Mouse (Mus musculus): ENCODE data around the gene Ddx31. TPM values are rescaled to one million over a fixed set of nuclear protein-coding genes. Genes with fewer than 3 reads are reported as not detected.

The Ddx31 gene
- polyA plus RNA-seq, 1 experiment from 2014 or later: 17.1 TPM

DNA sequence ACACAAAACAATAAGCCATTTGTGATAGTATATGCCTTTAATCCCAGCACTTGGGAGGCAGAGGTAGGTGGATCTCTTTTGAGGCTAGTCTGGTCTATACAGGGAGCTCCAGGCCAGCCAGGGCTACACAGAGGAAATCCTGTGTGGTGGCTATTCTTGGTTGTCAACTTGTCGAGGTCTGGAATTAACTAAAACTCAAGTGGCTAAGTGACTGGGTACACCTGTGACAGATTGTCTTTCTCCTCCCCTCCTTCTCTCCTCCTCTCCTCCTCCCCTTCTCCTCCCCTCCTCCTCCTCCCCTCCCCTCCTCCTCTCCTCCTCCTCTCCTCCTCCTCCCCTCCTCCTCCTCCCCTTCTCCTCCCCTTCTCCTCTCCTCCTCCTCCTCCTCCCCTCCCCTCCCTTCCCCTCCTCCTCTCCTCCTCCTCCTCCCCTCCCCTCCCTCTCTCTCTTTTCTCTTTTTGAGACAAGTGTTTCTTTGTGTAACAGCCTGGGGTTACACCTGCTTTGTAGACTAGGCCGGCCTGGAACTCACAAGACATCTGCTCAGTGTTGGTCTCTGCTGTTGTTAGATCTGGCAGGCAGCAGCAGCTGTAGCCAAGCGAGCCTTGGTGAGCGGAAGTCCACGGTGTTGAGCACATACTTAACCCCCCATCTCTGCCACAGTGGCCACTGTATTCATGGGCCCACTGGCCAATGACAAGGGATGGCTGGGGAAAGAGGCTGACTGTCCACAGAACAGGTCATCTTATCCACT lies 29.8 kb upstream of the Ddx31 start:
- Histone ChIP-seq H3K4me2 (ENCODE audit: low read length) (no peak overlapping the region), H3K36me3 (ENCODE audit: control insufficient read depth, insufficient read depth, low read length) (no peaks in the 10 kb centered on the region), H3K9ac (ENCODE audit: low read depth, low read length) (no peak overlapping the region), H3K9me3 (ENCODE audit: control insufficient read depth, low read length) (no peaks in the 10 kb centered on the region), H3K27me3 (replicated peaks; ENCODE audit: control insufficient read depth, insufficient read depth, low read length) (no peaks in the 10 kb centered on the region), H3K4me1 (ENCODE audit: control insufficient read depth, insufficient read depth, low read depth, low read length) (no peaks in the 10 kb centered on the region), H3K27ac (ENCODE audit: low read depth, low read length) (no peak overlapping the region), H3K4me3 (ENCODE audit: low read length) (no peak overlapping the region)
- WGBS: 45% methylated on average over 5 of the region's 5 CpGs
- ATAC-seq: no peak

DNA sequence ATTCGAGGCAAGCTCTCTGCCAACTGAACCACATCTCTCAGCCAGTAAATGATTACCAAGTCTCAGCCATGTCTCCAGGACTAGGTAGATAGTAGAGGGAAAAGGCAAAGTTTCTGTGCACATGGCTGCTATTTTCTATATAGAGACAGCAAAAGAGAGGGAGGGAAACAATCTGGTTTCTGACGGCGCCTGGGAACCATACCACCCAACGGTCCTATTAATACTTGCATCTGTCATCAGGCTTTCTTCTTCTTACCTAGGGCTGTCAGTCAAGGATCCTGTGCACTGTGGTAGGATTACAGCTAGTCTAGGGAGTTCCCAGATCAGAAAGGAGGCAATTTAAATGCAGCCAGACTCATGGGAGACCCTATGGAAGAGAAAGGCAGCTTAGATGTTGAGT lies 21.3 kb upstream of the Ddx31 start:
- Histone ChIP-seq H3K27me3 (replicated peaks; ENCODE audit: control insufficient read depth, insufficient read depth, low read length) (no peaks in the 10 kb centered on the region), H3K4me3 (ENCODE audit: low read length) (no peak overlapping the region), H3K27ac (ENCODE audit: low read depth, low read length) (no peak overlapping the region), H3K9ac (ENCODE audit: low read depth, low read length) (no peak overlapping the region), H3K9me3 (ENCODE audit: control insufficient read depth, low read length) (no peaks in the 10 kb centered on the region), H3K36me3 (ENCODE audit: control insufficient read depth, insufficient read depth, low read length) (no peaks in the 10 kb centered on the region), H3K4me2 (ENCODE audit: low read length) (no peak overlapping the region), H3K4me1 (ENCODE audit: control insufficient read depth, insufficient read depth, low read depth, low read length) (no peaks in the 10 kb centered on the region)
- no peak for ATAC-seq
- 77% methylated on average over 4 of the region's 4 CpGs for WGBS

DNA sequence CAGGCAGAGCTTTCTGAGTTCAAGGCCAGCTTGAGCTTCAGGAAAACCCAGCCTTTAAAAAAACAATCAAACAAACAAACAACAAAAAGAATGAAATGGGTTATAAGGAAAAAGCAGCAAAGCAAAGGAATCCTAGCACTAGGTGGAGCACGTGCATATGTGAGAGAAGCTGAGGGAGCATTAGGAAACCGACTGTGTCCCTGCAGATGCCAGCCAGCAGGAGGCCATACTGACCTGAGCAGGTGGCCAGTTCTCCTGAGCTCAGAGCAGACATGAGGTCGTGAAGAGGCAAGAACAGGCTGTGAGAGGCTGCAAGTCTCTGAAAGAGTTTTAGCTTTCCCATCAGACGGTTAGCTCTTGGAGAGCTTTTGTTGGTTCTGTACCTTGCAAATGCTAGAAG lies 10.9 kb upstream of the Ddx31 start:
- H3K27ac ChIP-seq (ENCODE audit: low read depth, low read length): no peak overlapping the region
- ATAC-seq: no peak
- WGBS: 50% methylated on average over 4 of the region's 4 CpGs
- no peak overlapping the region for H3K4me3 ChIP-seq (ENCODE audit: low read length)
- no peaks in the 10 kb centered on the region for H3K4me1 ChIP-seq (ENCODE audit: control insufficient read depth, insufficient read depth, low read depth, low read length)
- no peak overlapping the region for H3K9ac ChIP-seq (ENCODE audit: low read depth, low read length)
- no peaks in the 10 kb centered on the region for H3K9me3 ChIP-seq (ENCODE audit: control insufficient read depth, low read length)
- H3K36me3 ChIP-seq (ENCODE audit: control insufficient read depth, insufficient read depth, low read length): peaks cover 39% of the 10 kb centered on the region
- H3K4me2 ChIP-seq (ENCODE audit: low read length): no peak overlapping the region
- H3K27me3 ChIP-seq (replicated peaks; ENCODE audit: control insufficient read depth, insufficient read depth, low read length): no peaks in the 10 kb centered on the region

DNA sequence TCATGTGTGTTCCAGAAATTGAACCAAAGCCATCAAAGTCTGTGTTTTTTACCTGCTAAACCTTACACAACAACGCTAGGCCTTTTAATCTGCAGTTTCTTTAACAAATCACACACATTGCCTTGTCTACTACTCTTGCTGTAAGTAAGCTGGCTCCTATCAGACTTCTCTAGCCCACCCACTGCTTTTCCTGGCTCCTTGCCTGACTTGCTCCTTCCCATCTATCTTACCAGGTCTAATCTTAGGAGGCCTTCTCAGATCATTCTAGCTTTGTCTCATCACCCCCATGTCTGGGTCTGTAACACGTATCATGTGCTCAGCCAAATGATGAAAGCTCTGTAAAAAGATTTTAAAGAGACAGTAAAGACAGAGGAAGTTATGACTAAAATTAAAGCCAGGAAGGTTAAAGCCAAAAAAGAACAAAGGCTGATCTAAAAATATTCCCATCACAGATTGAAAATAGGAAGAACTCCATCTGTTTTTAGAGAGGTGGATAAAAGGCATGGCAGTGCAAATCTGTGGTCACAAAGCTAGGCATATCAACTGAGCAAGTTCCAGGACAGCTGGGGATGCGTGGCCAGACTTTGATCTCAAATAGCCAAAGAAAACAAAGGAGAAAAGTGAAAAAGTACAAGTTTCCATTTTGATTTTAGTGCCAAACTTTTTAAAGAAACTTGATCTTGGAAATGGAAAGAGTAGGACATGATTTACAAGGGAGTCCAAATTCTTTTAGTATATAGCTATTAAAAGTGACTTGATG lies 3.8 kb upstream of the Ddx31 start:
- 83% methylated on average over 3 of the region's 3 CpGs for WGBS
- no peak for ATAC-seq
- H3K4me2 ChIP-seq (ENCODE audit: low read length): no peak overlapping the region
- H3K27ac ChIP-seq (ENCODE audit: low read depth, low read length): no peak overlapping the region
- peaks cover 29% of the 10 kb centered on the region for H3K4me1 ChIP-seq (ENCODE audit: control insufficient read depth, insufficient read depth, low read depth, low read length)
- no peak overlapping the region for H3K4me3 ChIP-seq (ENCODE audit: low read length)
- no peak overlapping the region for H3K9ac ChIP-seq (ENCODE audit: low read depth, low read length)
- no peaks in the 10 kb centered on the region for H3K27me3 ChIP-seq (replicated peaks; ENCODE audit: control insufficient read depth, insufficient read depth, low read length)
- H3K9me3 ChIP-seq (ENCODE audit: control insufficient read depth, low read length): no peaks in the 10 kb centered on the region
- H3K36me3 ChIP-seq (ENCODE audit: control insufficient read depth, insufficient read depth, low read length): peaks cover 23% of the 10 kb centered on the region

DNA sequence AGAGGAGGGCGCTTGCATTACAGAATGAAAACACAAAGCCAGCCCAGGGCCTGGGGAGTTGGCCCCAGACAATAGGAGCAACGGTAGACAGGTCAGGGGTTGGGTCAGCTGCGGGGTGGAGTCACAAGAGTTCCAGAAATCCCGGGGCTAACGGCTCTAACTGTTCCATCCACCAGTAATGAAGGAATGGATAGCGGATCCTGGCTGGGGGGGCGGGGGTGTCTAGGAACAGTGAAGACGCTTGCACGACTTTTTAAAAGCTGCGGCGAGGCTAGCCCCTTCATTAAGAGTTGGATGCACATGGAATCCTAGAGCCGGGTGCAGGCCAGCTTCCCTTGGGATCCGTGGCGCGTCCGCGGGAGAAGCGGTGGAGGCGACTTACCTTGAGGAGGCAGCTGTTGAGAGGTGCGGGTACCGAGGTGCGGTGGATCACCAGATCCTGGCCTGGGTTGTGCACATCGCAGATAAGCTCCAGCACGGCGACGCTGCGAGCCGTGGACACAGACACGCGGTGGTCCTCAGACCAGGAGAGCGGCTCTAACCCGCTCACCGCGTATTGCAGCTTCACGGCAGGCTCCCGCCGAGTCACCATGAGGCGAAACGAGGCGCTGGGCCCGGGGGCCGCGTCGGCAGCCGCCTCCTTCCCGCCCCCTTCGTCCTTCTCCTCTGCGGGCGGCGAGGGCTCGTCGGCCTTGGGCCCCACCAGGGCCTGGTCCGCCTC lies 545 bp upstream of the Ddx31 start:
- peaks cover 5% of the 10 kb centered on the region for H3K36me3 ChIP-seq (ENCODE audit: control insufficient read depth, insufficient read depth, low read length)
- under 1% methylated on average over 50 of the region's 53 CpGs for WGBS
- H3K27ac ChIP-seq (ENCODE audit: low read depth, low read length): peak overlapping the region; percentile 89
- no peaks in the 10 kb centered on the region for H3K9me3 ChIP-seq (ENCODE audit: control insufficient read depth, low read length)
- peaks cover 40% of the 10 kb centered on the region for H3K4me1 ChIP-seq (ENCODE audit: control insufficient read depth, insufficient read depth, low read depth, low read length)
- ATAC-seq: no peak; the same call in none of the 2 replicates
- peak overlapping the region; percentile 91 for H3K9ac ChIP-seq (ENCODE audit: low read depth, low read length)
- no peaks in the 10 kb centered on the region for H3K27me3 ChIP-seq (replicated peaks; ENCODE audit: control insufficient read depth, insufficient read depth, low read length)
- peak overlapping the region; percentile 98 for H3K4me2 ChIP-seq (ENCODE audit: low read length)
- H3K4me3 ChIP-seq (ENCODE audit: low read length): peak overlapping the region; percentile 82

DNA sequence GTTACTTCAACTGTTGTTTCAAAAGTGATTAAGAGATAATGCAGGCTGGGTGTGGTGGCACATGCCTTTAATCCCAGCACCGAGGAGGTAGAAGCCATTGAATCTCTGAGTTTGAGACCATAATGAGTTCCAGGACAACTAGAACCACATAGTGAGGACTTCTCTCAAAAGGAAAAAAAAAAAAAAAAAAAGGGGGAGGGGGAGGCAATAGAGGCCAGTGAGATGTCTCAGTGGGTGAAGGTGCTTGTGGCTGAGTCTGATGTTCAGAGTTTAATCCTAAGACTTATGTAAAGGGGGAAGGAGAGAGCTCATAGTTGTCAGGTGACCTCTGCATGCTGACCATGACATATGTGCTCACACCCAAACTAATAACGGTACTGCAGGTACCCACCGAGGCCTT lies 1.8 kb downstream of the Ddx31 start:
- H3K4me3 ChIP-seq (ENCODE audit: low read length): no peak overlapping the region
- H3K9ac ChIP-seq (ENCODE audit: low read depth, low read length): no peak overlapping the region
- H3K4me2 ChIP-seq (ENCODE audit: low read length): peak overlapping the region; percentile 68; the same call in 1 of the 2 replicates
- 0 out of 2 replicates have a peak, but pooled peaks cover 7% of the 10 kb centered on the region for H3K36me3 ChIP-seq (ENCODE audit: control insufficient read depth, insufficient read depth, low read length)
- no peak overlapping the region for H3K27ac ChIP-seq (ENCODE audit: low read depth, low read length)
- no peak for ATAC-seq
- 71% methylated on average over 3 of the region's 3 CpGs for WGBS
- H3K27me3 ChIP-seq (replicated peaks; ENCODE audit: control insufficient read depth, insufficient read depth, low read length): no peaks in the 10 kb centered on the region
- no peaks in the 10 kb centered on the region for H3K9me3 ChIP-seq (ENCODE audit: control insufficient read depth, low read length)
- H3K4me1 ChIP-seq (ENCODE audit: control insufficient read depth, insufficient read depth, low read depth, low read length): peaks cover 31% of the 10 kb centered on the region

DNA sequence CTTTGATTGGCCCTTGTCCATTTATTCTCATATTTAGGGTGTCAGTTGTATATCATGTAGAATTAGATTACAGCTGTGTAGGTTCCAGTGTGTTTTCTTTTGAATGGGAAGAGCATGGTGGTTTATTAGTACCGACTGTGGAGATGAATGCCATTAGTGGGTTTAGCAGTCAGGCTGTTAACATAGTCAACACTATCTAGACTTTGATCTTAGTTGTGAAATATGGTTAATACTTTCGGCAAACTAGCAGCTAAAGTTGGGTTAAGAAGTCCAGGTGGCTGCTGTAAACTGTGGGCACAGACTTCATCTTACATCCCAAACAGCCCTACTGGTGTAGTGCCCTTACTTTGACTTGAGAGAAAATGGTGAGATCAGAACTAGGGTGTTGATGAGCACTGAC lies 8.7 kb downstream of the Ddx31 start:
- WGBS: 98% methylated on average over 2 of the region's 2 CpGs
- Histone ChIP-seq H3K27me3 (replicated peaks; ENCODE audit: control insufficient read depth, insufficient read depth, low read length) (no peaks in the 10 kb centered on the region), H3K27ac (ENCODE audit: low read depth, low read length) (no peak overlapping the region), H3K4me1 (ENCODE audit: control insufficient read depth, insufficient read depth, low read depth, low read length) (no peaks in the 10 kb centered on the region), H3K9me3 (ENCODE audit: control insufficient read depth, low read length) (no peaks in the 10 kb centered on the region), H3K4me2 (ENCODE audit: low read length) (no peak overlapping the region), H3K4me3 (ENCODE audit: low read length) (no peak overlapping the region), H3K36me3 (ENCODE audit: control insufficient read depth, insufficient read depth, low read length) (peaks cover 11% of the 10 kb centered on the region; the same call in 1 of the 2 replicates), H3K9ac (ENCODE audit: low read depth, low read length) (no peak overlapping the region)
- no peak for ATAC-seq

DNA sequence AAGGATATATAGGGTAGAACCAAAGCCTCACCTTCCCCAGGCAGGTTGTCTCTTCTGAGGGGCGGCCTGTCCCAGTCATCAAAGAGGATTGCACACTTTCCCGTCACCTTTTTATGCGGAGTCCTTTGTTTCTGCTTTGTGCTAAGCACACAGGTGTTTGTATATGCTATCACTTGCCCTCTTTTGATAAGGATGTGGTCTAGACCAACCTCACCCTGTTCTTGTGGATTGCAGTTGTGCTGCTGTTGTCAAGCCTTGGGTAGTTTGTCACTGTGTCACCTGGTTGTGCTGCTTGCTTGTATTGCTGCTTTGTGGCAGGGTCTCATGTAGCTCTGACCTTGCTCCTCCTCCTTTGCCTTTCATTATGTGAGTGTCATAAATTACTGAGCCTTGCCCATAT lies 12.4 kb downstream of the Ddx31 start:
- 93% methylated on average over 3 of the region's 3 CpGs for WGBS
- Histone ChIP-seq H3K27me3 (replicated peaks; ENCODE audit: control insufficient read depth, insufficient read depth, low read length) (no peaks in the 10 kb centered on the region), H3K9ac (ENCODE audit: low read depth, low read length) (no peak overlapping the region), H3K27ac (ENCODE audit: low read depth, low read length) (no peak overlapping the region), H3K9me3 (ENCODE audit: control insufficient read depth, low read length) (no peaks in the 10 kb centered on the region), H3K36me3 (ENCODE audit: control insufficient read depth, insufficient read depth, low read length) (peaks cover 3% of the 10 kb centered on the region; the same call in 1 of the 2 replicates), H3K4me2 (ENCODE audit: low read length) (no peak overlapping the region), H3K4me1 (ENCODE audit: control insufficient read depth, insufficient read depth, low read depth, low read length) (no peaks in the 10 kb centered on the region), H3K4me3 (ENCODE audit: low read length) (no peak overlapping the region)
- no peak for ATAC-seq

DNA sequence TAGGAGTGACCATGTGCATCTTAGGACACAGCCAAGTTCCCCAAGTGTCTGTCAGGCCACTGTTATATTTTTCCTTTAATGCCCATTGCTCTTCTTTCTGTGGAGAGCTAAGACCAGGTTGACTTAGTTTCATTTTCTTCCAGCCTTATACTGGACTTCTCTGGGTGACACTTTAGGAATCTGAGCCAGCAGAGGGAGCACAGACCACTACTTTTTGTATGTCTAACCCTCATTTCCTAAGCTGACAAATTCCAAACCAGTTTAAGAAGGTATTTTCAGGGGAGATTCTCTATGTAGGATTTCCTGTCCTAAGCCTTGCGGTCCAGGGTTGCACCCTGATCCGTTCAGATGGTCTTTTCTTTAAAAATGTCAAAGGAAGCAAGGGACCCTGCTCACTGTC lies 15.6 kb downstream of the Ddx31 start:
- ATAC-seq: no peak
- peaks cover 13% of the 10 kb centered on the region for H3K36me3 ChIP-seq (ENCODE audit: control insufficient read depth, insufficient read depth, low read length)
- H3K9me3 ChIP-seq (ENCODE audit: control insufficient read depth, low read length): no peaks in the 10 kb centered on the region
- H3K27me3 ChIP-seq (replicated peaks; ENCODE audit: control insufficient read depth, insufficient read depth, low read length): no peaks in the 10 kb centered on the region
- no peaks in the 10 kb centered on the region for H3K4me1 ChIP-seq (ENCODE audit: control insufficient read depth, insufficient read depth, low read depth, low read length)
- WGBS: 96% methylated on average over 2 of the region's 2 CpGs
- H3K4me2 ChIP-seq (ENCODE audit: low read length): no peak overlapping the region
- H3K27ac ChIP-seq (ENCODE audit: low read depth, low read length): no peak overlapping the region
- H3K9ac ChIP-seq (ENCODE audit: low read depth, low read length): no peak overlapping the region
- H3K4me3 ChIP-seq (ENCODE audit: low read length): no peak overlapping the region

Measured in hindbrain, embryonic 16.5 days (tissue).